Mouse (Mus musculus): ENCODE results near the gene Pbx1. TPM values are rescaled to one million over a fixed set of nuclear protein-coding genes. Genes with fewer than 3 reads are reported as not detected.

The Pbx1 gene
- polyA plus RNA-seq, 1 experiment: 46.9 TPM

- no peak overlapping the region for H3K27ac ChIP-seq (ENCODE audit: insufficient read depth, low read depth, low read length)
- WGBS: 78% methylated on average over 8 of the region's 8 CpGs
- peaks cover 5% of the 10 kb centered on the region for H3K4me1 ChIP-seq (ENCODE audit: control insufficient read depth, insufficient read depth, low read length)
- no peaks in the 10 kb centered on the region for H3K36me3 ChIP-seq (ENCODE audit: control insufficient read depth, insufficient read depth, low read length)
- TF ChIP-seq CTCF (conservative IDR thresholded peaks at IDR 0.05; ENCODE audit: insufficient read depth, insufficient read length, low read depth, low read length): no peak
- no peak for TF ChIP-seq POLR2A (IDR thresholded peaks at IDR 0.05; ENCODE audit: low read depth, low read length)
- no peak overlapping the region for H3K4me3 ChIP-seq (ENCODE audit: insufficient read depth, low read depth, low read length)
- no peak for DNase-seq
- no peaks in the 10 kb centered on the region; the same call in 1 of the 2 replicates for H3K27me3 ChIP-seq (replicated peaks; ENCODE audit: control insufficient read depth, insufficient read depth, low read length)
Measured at GRCm38 (mm10) chr1:168169791-168170190, 262.3 kb downstream of the Pbx1 start.

GRCm38 (mm10) chr1:168169052-168169779 is 262.9 kb downstream of the Pbx1 start:
- no peak for TF ChIP-seq POLR2A (IDR thresholded peaks at IDR 0.05; ENCODE audit: low read depth, low read length)
- no peak for TF ChIP-seq CTCF (conservative IDR thresholded peaks at IDR 0.05; ENCODE audit: insufficient read depth, insufficient read length, low read depth, low read length)
- no peak overlapping the region for H3K4me3 ChIP-seq (ENCODE audit: insufficient read depth, low read depth, low read length)
- H3K36me3 ChIP-seq (ENCODE audit: control insufficient read depth, insufficient read depth, low read length): no peaks in the 10 kb centered on the region
- H3K4me1 ChIP-seq (ENCODE audit: control insufficient read depth, insufficient read depth, low read length): peaks cover 8% of the 10 kb centered on the region
- DNase-seq: no peak
- H3K27ac ChIP-seq (ENCODE audit: insufficient read depth, low read depth, low read length): no peak overlapping the region
- WGBS: 79% methylated on average over 10 of the region's 10 CpGs
- H3K27me3 ChIP-seq (replicated peaks; ENCODE audit: control insufficient read depth, insufficient read depth, low read length): no peaks in the 10 kb centered on the region; the same call in 1 of the 2 replicates

- Histone ChIP-seq H3K36me3 (ENCODE audit: control insufficient read depth, insufficient read depth, low read length) (no peaks in the 10 kb centered on the region), H3K27me3 (replicated peaks; ENCODE audit: control insufficient read depth, insufficient read depth, low read length) (no peaks in the 10 kb centered on the region; the same call in 1 of the 2 replicates), H3K4me1 (ENCODE audit: control insufficient read depth, insufficient read depth, low read length) (peaks cover 8% of the 10 kb centered on the region), H3K27ac (ENCODE audit: insufficient read depth, low read depth, low read length) (no peak overlapping the region), H3K4me3 (ENCODE audit: insufficient read depth, low read depth, low read length) (no peak overlapping the region)
- DNase-seq: no peak
- no peak for TF ChIP-seq POLR2A (IDR thresholded peaks at IDR 0.05; ENCODE audit: low read depth, low read length)
- 92% methylated on average over 5 of the region's 5 CpGs for WGBS
Measured at GRCm38 (mm10) chr1:168167781-168168180, 264.3 kb downstream of the Pbx1 start.

- no peak overlapping the region for H3K27ac ChIP-seq (ENCODE audit: insufficient read depth, low read depth, low read length)
- H3K36me3 ChIP-seq (ENCODE audit: control insufficient read depth, insufficient read depth, low read length): no peaks in the 10 kb centered on the region
- no peaks in the 10 kb centered on the region; the same call in 1 of the 2 replicates for H3K27me3 ChIP-seq (replicated peaks; ENCODE audit: control insufficient read depth, insufficient read depth, low read length)
- peaks cover 8% of the 10 kb centered on the region for H3K4me1 ChIP-seq (ENCODE audit: control insufficient read depth, insufficient read depth, low read length)
- H3K4me3 ChIP-seq (ENCODE audit: insufficient read depth, low read depth, low read length): no peak overlapping the region
- WGBS: 94% methylated on average over 2 of the region's 2 CpGs
- TF ChIP-seq CTCF (conservative IDR thresholded peaks at IDR 0.05; ENCODE audit: insufficient read depth, insufficient read length, low read depth, low read length) (no peak), POLR2A (IDR thresholded peaks at IDR 0.05; ENCODE audit: low read depth, low read length) (no peak)
- DNase-seq: no peak
Measured at GRCm38 (mm10) chr1:168166841-168167240, 265.2 kb downstream of the Pbx1 start.

GRCm38 (mm10) chr1:168164945-168165344 is 267.1 kb downstream of the Pbx1 start:
- DNase-seq: peak; percentile 47
- Histone ChIP-seq H3K4me3 (ENCODE audit: insufficient read depth, low read depth, low read length) (no peak overlapping the region), H3K27ac (ENCODE audit: insufficient read depth, low read depth, low read length) (peak overlapping the region; percentile 0), H3K36me3 (ENCODE audit: control insufficient read depth, insufficient read depth, low read length) (no peaks in the 10 kb centered on the region), H3K27me3 (replicated peaks; ENCODE audit: control insufficient read depth, insufficient read depth, low read length) (no peaks in the 10 kb centered on the region), H3K4me1 (ENCODE audit: control insufficient read depth, insufficient read depth, low read length) (peaks cover 8% of the 10 kb centered on the region)
- WGBS: 51% methylated on average over 3 of the region's 3 CpGs
- TF ChIP-seq CTCF (conservative IDR thresholded peaks at IDR 0.05; ENCODE audit: insufficient read depth, insufficient read length, low read depth, low read length) (no peak), POLR2A (IDR thresholded peaks at IDR 0.05; ENCODE audit: low read depth, low read length) (no peak)

- Histone ChIP-seq H3K4me1 (ENCODE audit: control insufficient read depth, insufficient read depth, low read length) (peaks cover 8% of the 10 kb centered on the region), H3K27ac (ENCODE audit: insufficient read depth, low read depth, low read length) (no peak overlapping the region), H3K27me3 (replicated peaks; ENCODE audit: control insufficient read depth, insufficient read depth, low read length) (no peaks in the 10 kb centered on the region), H3K36me3 (ENCODE audit: control insufficient read depth, insufficient read depth, low read length) (no peaks in the 10 kb centered on the region), H3K4me3 (ENCODE audit: insufficient read depth, low read depth, low read length) (no peak overlapping the region)
- no peak for TF ChIP-seq CTCF (conservative IDR thresholded peaks at IDR 0.05; ENCODE audit: insufficient read depth, insufficient read length, low read depth, low read length)
- no peak for TF ChIP-seq POLR2A (IDR thresholded peaks at IDR 0.05; ENCODE audit: low read depth, low read length)
- WGBS: 37% methylated on average over 23 of the region's 23 CpGs
- peak; percentile 47 for DNase-seq
Measured at GRCm38 (mm10) chr1:168163521-168164233, 268.4 kb downstream of the Pbx1 start.

GRCm38 (mm10) chr1:168139138-168139682 is 292.9 kb downstream of the Pbx1 start:
- no peaks in the 10 kb centered on the region for H3K36me3 ChIP-seq (ENCODE audit: control insufficient read depth, insufficient read depth, low read length)
- WGBS: 57% methylated on average over 6 of the region's 6 CpGs
- peaks cover 6% of the 10 kb centered on the region for H3K4me1 ChIP-seq (ENCODE audit: control insufficient read depth, insufficient read depth, low read length)
- no peak overlapping the region for H3K4me3 ChIP-seq (ENCODE audit: insufficient read depth, low read depth, low read length)
- DNase-seq: no peak
- TF ChIP-seq POLR2A (IDR thresholded peaks at IDR 0.05; ENCODE audit: low read depth, low read length): no peak
- no peak for TF ChIP-seq CTCF (conservative IDR thresholded peaks at IDR 0.05; ENCODE audit: insufficient read depth, insufficient read length, low read depth, low read length)
- no peaks in the 10 kb centered on the region for H3K27me3 ChIP-seq (replicated peaks; ENCODE audit: control insufficient read depth, insufficient read depth, low read length)
- H3K27ac ChIP-seq (ENCODE audit: insufficient read depth, low read depth, low read length): no peak overlapping the region
